Mouse (Mus musculus): Measurements from ENCODE around the gene Tepp. TPM values are rescaled to one million over a fixed set of nuclear protein-coding genes. Genes with fewer than 3 reads are reported as not detected.

Tepp gene
- polyA plus RNA-seq, 1 experiment from 2014 or later = 0.70 TPM

DNA sequence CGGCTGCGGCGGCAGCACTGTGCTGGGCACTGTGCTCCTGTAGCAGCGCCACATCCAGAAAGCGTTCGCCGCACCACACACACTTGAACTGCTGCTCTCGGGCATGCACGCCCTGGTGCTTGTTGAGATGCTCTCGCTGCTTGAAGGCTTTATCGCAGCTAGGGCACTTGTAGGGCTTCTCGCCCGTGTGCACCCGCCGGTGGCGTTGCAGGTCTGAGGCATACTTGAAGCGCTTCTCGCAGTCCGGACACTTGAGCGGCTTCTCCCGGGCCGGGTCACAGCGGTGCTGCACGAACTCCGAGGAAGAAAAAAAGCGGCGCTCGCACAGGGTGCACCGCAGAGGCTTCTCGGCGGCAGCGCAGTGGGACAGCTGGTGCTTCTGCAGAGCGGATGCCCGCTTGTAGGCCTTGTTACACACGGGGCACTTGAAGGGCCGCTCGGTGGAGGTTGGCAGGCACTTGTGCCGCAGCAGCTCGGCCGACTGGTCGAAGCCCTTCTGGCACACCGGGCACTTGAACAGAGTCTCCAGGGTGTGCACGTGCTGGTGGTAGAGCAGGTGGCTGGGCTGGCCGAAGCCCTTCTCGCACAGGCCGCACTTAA lies 17.6 kb downstream of the Tepp start:
- peaks cover 55% of the 10 kb centered on the region for H3K36me3 ChIP-seq (ENCODE audit: insufficient read depth, low read length)
- no peak overlapping the region for H3K9ac ChIP-seq (replicated peaks; ENCODE audit: low read length)
- no peaks in the 10 kb centered on the region for H3K9me3 ChIP-seq (ENCODE audit: low read length)
- H3K4me1 ChIP-seq (ENCODE audit: insufficient read depth, low read length) = peaks cover 17% of the 10 kb centered on the region
- no peak overlapping the region for H3K4me2 ChIP-seq (replicated peaks; ENCODE audit: low read depth, low read length)
- ATAC-seq (ENCODE audit: low FRiP score, low TSS enrichment) = no peak
- no peak overlapping the region for H3K4me3 ChIP-seq (ENCODE audit: low read length)
- 89% methylated on average over 46 of the region's 46 CpGs for WGBS
- H3K27ac ChIP-seq (ENCODE audit: low read length) = no peak overlapping the region
- no peaks in the 10 kb centered on the region for H3K27me3 ChIP-seq (ENCODE audit: insufficient read depth, low read length)

DNA sequence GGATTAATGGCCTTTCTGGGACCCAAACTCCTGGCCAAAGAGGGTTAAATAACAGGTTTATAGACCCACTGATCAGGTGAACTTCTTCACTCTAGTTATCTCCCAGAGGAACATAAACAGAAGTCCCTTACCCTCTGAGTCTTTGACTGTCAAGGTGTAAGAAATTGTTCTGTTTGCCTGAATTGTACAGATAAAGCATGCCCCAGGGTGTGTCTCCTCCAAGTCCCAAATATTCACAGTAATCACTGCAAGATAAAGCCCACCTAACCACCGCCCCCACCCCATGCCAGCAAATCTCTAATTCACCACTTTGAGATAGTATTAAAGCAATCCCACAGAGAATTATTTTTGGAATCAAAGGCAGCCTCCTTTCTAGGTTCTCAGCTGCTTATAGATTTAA lies 20.0 kb downstream of the Tepp start:
- Histone ChIP-seq H3K9ac (replicated peaks; ENCODE audit: low read length) (peak overlapping the region; percentile 78), H3K9me3 (ENCODE audit: low read length) (no peaks in the 10 kb centered on the region), H3K4me3 (ENCODE audit: low read length) (peak overlapping the region; percentile 69), H3K27ac (ENCODE audit: low read length) (no peak overlapping the region), H3K36me3 (ENCODE audit: insufficient read depth, low read length) (peaks cover 55% of the 10 kb centered on the region), H3K4me2 (replicated peaks; ENCODE audit: low read depth, low read length) (peak overlapping the region; percentile 74), H3K27me3 (ENCODE audit: insufficient read depth, low read length) (no peaks in the 10 kb centered on the region), H3K4me1 (ENCODE audit: insufficient read depth, low read length) (peaks cover 21% of the 10 kb centered on the region)
- WGBS = 68% methylated on average over 1 of the region's 1 CpGs
- no peak for ATAC-seq (ENCODE audit: low FRiP score, low TSS enrichment)

DNA sequence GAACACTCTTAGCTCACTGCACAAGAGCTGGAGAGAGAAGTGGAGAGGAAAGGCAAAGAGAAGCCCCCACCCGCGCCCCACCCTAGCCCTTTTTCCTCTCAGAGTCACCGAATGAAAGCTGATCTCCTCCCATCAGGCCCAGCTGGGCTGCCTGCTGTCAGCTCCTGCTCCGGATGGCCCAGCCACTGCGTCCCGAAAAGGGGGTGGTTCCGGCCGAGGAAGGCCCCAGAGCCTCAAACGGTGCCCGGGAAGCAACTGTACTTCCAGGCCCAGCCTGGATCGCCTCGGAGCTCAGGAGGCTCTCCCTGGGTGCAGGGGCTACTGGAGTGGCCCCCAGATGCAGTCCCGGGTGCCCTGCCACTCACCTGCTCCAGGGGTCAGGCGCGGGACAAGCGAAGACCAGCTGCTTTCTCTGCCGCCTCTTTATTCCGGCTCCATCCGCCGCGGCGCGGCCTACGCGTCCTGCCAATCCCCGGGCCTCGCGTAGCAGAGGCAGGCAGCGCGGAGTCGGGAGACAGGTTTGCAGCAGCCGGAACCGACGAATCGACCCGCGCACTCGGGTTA lies 20.9 kb downstream of the Tepp start:
- under 1% methylated on average over 38 of the region's 38 CpGs for WGBS
- H3K9ac ChIP-seq (replicated peaks; ENCODE audit: low read length) = peak overlapping the region; percentile 78
- H3K4me3 ChIP-seq (ENCODE audit: low read length) = peak overlapping the region; percentile 69
- H3K4me1 ChIP-seq (ENCODE audit: insufficient read depth, low read length) = peaks cover 21% of the 10 kb centered on the region
- peak; percentile 55 for ATAC-seq (ENCODE audit: low FRiP score, low TSS enrichment)
- peak overlapping the region; percentile 99 for H3K27ac ChIP-seq (ENCODE audit: low read length)
- H3K4me2 ChIP-seq (replicated peaks; ENCODE audit: low read depth, low read length) = peak overlapping the region; percentile 74
- peaks cover 49% of the 10 kb centered on the region for H3K36me3 ChIP-seq (ENCODE audit: insufficient read depth, low read length)
- no peaks in the 10 kb centered on the region for H3K27me3 ChIP-seq (ENCODE audit: insufficient read depth, low read length)
- H3K9me3 ChIP-seq (ENCODE audit: low read length) = no peaks in the 10 kb centered on the region

DNA sequence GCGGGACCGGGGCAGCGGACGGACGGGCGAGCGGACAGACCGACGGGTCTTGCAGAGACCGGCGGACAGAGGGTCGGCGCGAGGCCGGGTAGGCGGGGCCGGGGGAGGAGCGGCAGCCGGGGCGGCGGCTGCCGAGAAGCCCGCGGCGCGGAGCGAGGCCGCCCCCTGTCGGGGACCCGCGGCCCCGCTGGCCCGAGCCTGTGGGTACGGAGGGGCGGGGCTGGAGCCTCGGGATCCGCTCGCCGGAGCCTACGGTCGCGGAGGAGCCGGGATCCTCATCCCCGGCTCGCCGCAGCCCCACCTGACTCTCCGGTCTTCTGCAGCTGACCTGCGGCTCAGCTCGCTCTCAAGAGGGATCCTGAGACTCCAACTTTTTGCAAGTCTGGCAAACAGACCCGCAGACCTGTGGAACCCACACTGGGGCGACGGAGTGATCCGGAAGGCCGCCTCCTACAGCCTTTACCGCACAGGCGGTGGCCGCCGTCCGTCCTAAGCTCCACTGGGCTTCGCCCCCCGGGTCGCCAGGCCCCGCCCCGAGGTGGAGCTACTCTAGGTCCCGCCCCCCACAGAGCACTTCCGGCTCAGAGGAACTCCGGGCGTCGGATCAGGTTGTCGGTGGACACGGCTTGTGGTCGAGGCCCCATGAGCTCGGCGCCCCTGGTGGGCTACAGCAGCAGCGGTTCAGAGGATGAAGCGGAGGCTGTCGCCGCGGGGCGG lies 21.5 kb downstream of the Tepp start, which contains the start of the genes Zfp319 and Usb1:
Gene Zfp319, minus strand, starts transcription at position 231 of the 717 bp plus-strand sequence.
Gene Usb1, plus strand, starts transcription at position 565 of the 717 bp plus-strand sequence.
- WGBS = under 1% methylated on average over 56 of the region's 80 CpGs
- Histone ChIP-seq H3K27me3 (ENCODE audit: insufficient read depth, low read length) (no peaks in the 10 kb centered on the region), H3K36me3 (ENCODE audit: insufficient read depth, low read length) (peaks cover 42% of the 10 kb centered on the region), H3K27ac (ENCODE audit: low read length) (peak within 1 kb of the TSS; percentile 99), H3K4me3 (ENCODE audit: low read length) (peak within 1 kb of the TSS; percentile 69), H3K9me3 (ENCODE audit: low read length) (no peaks in the 10 kb centered on the region), H3K4me2 (replicated peaks; ENCODE audit: low read depth, low read length) (peak within 1 kb of the TSS; percentile 74), H3K4me1 (ENCODE audit: insufficient read depth, low read length) (peaks cover 21% of the 10 kb centered on the region), H3K9ac (replicated peaks; ENCODE audit: low read length) (peak within 1 kb of the TSS; percentile 78)
- ATAC-seq (ENCODE audit: low FRiP score, low TSS enrichment) = peak; percentile 96

DNA sequence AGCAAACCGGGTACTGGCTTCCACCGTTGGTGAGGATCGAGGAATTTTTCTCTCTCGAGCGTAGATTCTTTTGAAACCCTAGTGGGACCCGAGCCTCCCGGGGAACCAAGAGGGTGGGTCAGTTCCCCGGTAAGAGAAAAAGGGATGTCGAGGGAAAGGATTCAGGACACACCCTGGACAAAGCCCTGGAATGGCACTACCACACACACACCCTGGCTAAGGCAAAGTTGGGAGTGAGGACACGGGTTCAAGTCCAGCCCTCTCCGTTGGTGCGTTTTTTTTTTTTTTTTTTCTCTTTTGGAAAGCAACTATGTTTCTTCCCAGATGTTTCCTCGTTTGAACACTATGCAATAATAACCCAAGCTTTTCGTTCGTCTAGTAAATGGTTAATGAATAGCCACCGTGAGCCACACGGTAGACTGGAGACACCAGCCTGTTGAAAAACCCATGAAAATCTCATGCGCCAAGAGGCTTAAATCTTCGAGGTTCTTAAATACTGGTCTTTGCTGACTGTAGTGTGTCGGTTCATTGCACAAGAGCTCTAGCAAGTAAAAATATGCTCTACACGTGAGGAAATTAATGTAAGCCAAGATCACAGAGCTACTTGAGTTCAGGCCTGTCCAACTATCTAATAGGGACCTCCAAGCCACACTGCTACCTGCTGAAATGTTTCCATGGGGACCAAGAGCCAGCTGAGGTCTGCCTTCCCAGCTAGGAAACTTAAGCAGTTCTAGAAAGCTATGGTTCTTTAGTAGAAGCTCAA lies 22.3 kb downstream of the Tepp start:
- peak; percentile 33 for ATAC-seq (ENCODE audit: low FRiP score, low TSS enrichment)
- 12% methylated on average over 21 of the region's 21 CpGs for WGBS
- Histone ChIP-seq H3K27me3 (ENCODE audit: insufficient read depth, low read length) (no peaks in the 10 kb centered on the region), H3K4me1 (ENCODE audit: insufficient read depth, low read length) (peaks cover 21% of the 10 kb centered on the region), H3K4me3 (ENCODE audit: low read length) (peak overlapping the region; percentile 69), H3K9me3 (ENCODE audit: low read length) (no peaks in the 10 kb centered on the region), H3K9ac (replicated peaks; ENCODE audit: low read length) (peak overlapping the region; percentile 78), H3K36me3 (ENCODE audit: insufficient read depth, low read length) (peaks cover 35% of the 10 kb centered on the region), H3K4me2 (replicated peaks; ENCODE audit: low read depth, low read length) (peak overlapping the region; percentile 74), H3K27ac (ENCODE audit: low read length) (peak overlapping the region; percentile 99)

- 88% methylated on average over 1 of the region's 1 CpGs for WGBS
- Histone ChIP-seq H3K27ac (ENCODE audit: low read length) (no peak overlapping the region), H3K4me3 (ENCODE audit: low read length) (no peak overlapping the region), H3K9ac (replicated peaks; ENCODE audit: low read length) (no peak overlapping the region), H3K27me3 (ENCODE audit: insufficient read depth, low read length) (no peaks in the 10 kb centered on the region), H3K9me3 (ENCODE audit: low read length) (no peaks in the 10 kb centered on the region), H3K4me1 (ENCODE audit: insufficient read depth, low read length) (peaks cover 10% of the 10 kb centered on the region), H3K36me3 (ENCODE audit: insufficient read depth, low read length) (peaks cover 24% of the 10 kb centered on the region; the same call in 1 of the 2 replicates), H3K4me2 (replicated peaks; ENCODE audit: low read depth, low read length) (no peak overlapping the region)
- no peak for ATAC-seq (ENCODE audit: low FRiP score, low TSS enrichment)
Observed at GRCm38 (mm10) chr8:95335706-95336105, 25.3 kb downstream of the Tepp start.

GRCm38 (mm10) chr8:95336363-95336762 lies 26.0 kb downstream of the Tepp start:
- Histone ChIP-seq H3K4me2 (replicated peaks; ENCODE audit: low read depth, low read length) (no peak overlapping the region), H3K27me3 (ENCODE audit: insufficient read depth, low read length) (no peaks in the 10 kb centered on the region), H3K9me3 (ENCODE audit: low read length) (no peaks in the 10 kb centered on the region), H3K36me3 (ENCODE audit: insufficient read depth, low read length) (peaks cover 25% of the 10 kb centered on the region; the same call in 1 of the 2 replicates), H3K9ac (replicated peaks; ENCODE audit: low read length) (no peak overlapping the region), H3K27ac (ENCODE audit: low read length) (no peak overlapping the region), H3K4me1 (ENCODE audit: insufficient read depth, low read length) (peaks cover 8% of the 10 kb centered on the region), H3K4me3 (ENCODE audit: low read length) (no peak overlapping the region)
- no peak for ATAC-seq (ENCODE audit: low FRiP score, low TSS enrichment)

DNA sequence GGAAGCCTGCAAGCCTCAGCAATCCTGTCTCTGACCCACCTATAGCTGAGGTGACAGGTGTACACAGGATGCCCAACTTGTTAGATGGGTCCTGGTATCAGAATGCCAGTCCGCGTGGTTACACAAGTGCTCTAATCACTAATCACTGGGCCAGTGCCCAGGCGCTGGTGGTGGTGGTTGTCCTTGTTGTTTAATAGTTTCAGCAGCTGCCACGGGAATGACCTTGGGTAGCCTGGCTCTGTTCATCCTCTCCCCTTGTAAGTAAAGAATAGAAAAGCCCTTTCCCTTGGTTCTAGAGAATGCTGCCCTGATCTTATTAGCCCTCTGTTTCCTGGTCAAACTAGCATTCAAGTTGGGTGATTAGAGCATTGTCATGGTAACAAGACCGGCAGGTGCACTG lies 31.4 kb downstream of the Tepp start:
- no peak overlapping the region for H3K9ac ChIP-seq (replicated peaks; ENCODE audit: low read length)
- H3K27me3 ChIP-seq (ENCODE audit: insufficient read depth, low read length) = no peaks in the 10 kb centered on the region
- ATAC-seq (ENCODE audit: low FRiP score, low TSS enrichment) = no peak
- no peak overlapping the region for H3K4me3 ChIP-seq (ENCODE audit: low read length)
- no peak overlapping the region for H3K27ac ChIP-seq (ENCODE audit: low read length)
- no peak overlapping the region for H3K4me2 ChIP-seq (replicated peaks; ENCODE audit: low read depth, low read length)
- H3K9me3 ChIP-seq (ENCODE audit: low read length) = no peaks in the 10 kb centered on the region
- no peaks in the 10 kb centered on the region; the same call in 1 of the 2 replicates for H3K4me1 ChIP-seq (ENCODE audit: insufficient read depth, low read length)
- 65% methylated on average over 5 of the region's 5 CpGs for WGBS
- peaks cover 36% of the 10 kb centered on the region; the same call in 1 of the 2 replicates for H3K36me3 ChIP-seq (ENCODE audit: insufficient read depth, low read length)

- H3K9me3 ChIP-seq (ENCODE audit: low read length) = no peaks in the 10 kb centered on the region
- H3K9ac ChIP-seq (replicated peaks; ENCODE audit: low read length) = no peak overlapping the region
- peaks cover 12% of the 10 kb centered on the region for H3K4me1 ChIP-seq (ENCODE audit: insufficient read depth, low read length)
- H3K27me3 ChIP-seq (ENCODE audit: insufficient read depth, low read length) = no peaks in the 10 kb centered on the region
- H3K4me3 ChIP-seq (ENCODE audit: low read length) = no peak overlapping the region
- no peak overlapping the region for H3K27ac ChIP-seq (ENCODE audit: low read length)
- WGBS = 81% methylated on average over 6 of the region's 6 CpGs
- H3K36me3 ChIP-seq (ENCODE audit: insufficient read depth, low read length) = peaks cover 32% of the 10 kb centered on the region; the same call in 1 of the 2 replicates
- no peak for ATAC-seq (ENCODE audit: low FRiP score, low TSS enrichment)
- H3K4me2 ChIP-seq (replicated peaks; ENCODE audit: low read depth, low read length) = no peak overlapping the region
Observed at GRCm38 (mm10) chr8:95344668-95345067, 34.3 kb downstream of the Tepp start.

Data from kidney, embryonic 16.5 days (tissue).